Mouse (Mus musculus): ENCODE results near the gene Pard3. TPM values are rescaled to one million over a fixed set of nuclear protein-coding genes. Genes with fewer than 3 reads are reported as not detected.
"Not testable (repeated sequence)": the region's sequence is repeated elsewhere in the genome, so short reads cannot be mapped to it uniquely, and the experiment has no call there.

Gene Pard3
- polyA plus RNA-seq, 1 experiment, result 11.3 TPM

GRCm38 (mm10) chr8:127168496-127168895 lies 104.8 kb downstream of the Pard3 start:
- H3K27ac ChIP-seq (ENCODE audit: insufficient read depth, low read length), result no peak overlapping the region
- H3K4me3 ChIP-seq (ENCODE audit: insufficient read depth, low read length), result no peak overlapping the region
- H3K4me1 ChIP-seq (ENCODE audit: control insufficient read depth, insufficient read depth, low read length), result no peaks in the 10 kb centered on the region
- no peak for TF ChIP-seq CTCF (IDR thresholded peaks at IDR 0.05; ENCODE audit: extremely low read depth, insufficient read depth, low read length)
- TF ChIP-seq POLR2A (IDR thresholded peaks at IDR 0.05; ENCODE audit: extremely low read depth, insufficient read depth, low read length), result no peak

GRCm38 (mm10) chr8:127169361-127169760 lies 105.7 kb downstream of the Pard3 start:
- no peak overlapping the region for H3K27ac ChIP-seq (ENCODE audit: insufficient read depth, low read length)
- H3K4me1 ChIP-seq (ENCODE audit: control insufficient read depth, insufficient read depth, low read length), result no peaks in the 10 kb centered on the region
- no peak overlapping the region for H3K4me3 ChIP-seq (ENCODE audit: insufficient read depth, low read length)
- TF ChIP-seq POLR2A (IDR thresholded peaks at IDR 0.05; ENCODE audit: extremely low read depth, insufficient read depth, low read length) (no peak), CTCF (IDR thresholded peaks at IDR 0.05; ENCODE audit: extremely low read depth, insufficient read depth, low read length) (no peak)

- H3K27ac ChIP-seq (ENCODE audit: insufficient read depth, low read length); H3K4me3 ChIP-seq (ENCODE audit: insufficient read depth, low read length); H3K4me1 ChIP-seq (ENCODE audit: control insufficient read depth, insufficient read depth, low read length): not testable (repeated sequence)
Measured at GRCm38 (mm10) chr8:127170372-127170771, 106.7 kb downstream of the Pard3 start.

DNA sequence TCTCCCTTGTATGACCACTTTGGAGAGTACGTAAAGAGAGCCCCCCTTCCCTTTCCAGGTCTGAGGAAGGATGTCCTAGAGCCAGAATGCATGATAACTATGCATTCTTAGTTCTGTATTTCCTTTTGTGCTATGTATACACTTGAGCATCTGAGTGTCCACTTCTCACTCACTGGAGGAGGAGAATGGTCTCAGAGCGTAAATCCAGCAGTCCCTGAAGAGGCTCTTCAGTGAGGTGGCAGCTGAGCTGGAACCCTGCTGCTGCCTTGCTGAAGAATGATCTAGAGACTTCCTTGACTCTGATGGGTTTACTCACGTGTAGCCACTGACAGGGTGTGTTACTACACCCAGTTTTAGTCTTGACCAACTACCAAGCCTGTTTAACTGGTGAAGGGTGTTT lies 107.2 kb downstream of the Pard3 start:
- TF ChIP-seq CTCF (IDR thresholded peaks at IDR 0.05; ENCODE audit: extremely low read depth, insufficient read depth, low read length) (no peak), POLR2A (IDR thresholded peaks at IDR 0.05; ENCODE audit: extremely low read depth, insufficient read depth, low read length) (no peak)
- Histone ChIP-seq H3K4me1 (ENCODE audit: control insufficient read depth, insufficient read depth, low read length) (no peaks in the 10 kb centered on the region; the same call in 1 of the 2 replicates), H3K27ac (ENCODE audit: insufficient read depth, low read length) (no peak overlapping the region), H3K4me3 (ENCODE audit: insufficient read depth, low read length) (no peak overlapping the region)

- no peak overlapping the region for H3K27ac ChIP-seq (ENCODE audit: insufficient read depth, low read length)
- H3K4me3 ChIP-seq (ENCODE audit: insufficient read depth, low read length), result no peak overlapping the region
- H3K4me1 ChIP-seq (ENCODE audit: control insufficient read depth, insufficient read depth, low read length), result no peaks in the 10 kb centered on the region; the same call in 1 of the 2 replicates
- no peak for TF ChIP-seq POLR2A (IDR thresholded peaks at IDR 0.05; ENCODE audit: extremely low read depth, insufficient read depth, low read length)
- no peak for TF ChIP-seq CTCF (IDR thresholded peaks at IDR 0.05; ENCODE audit: extremely low read depth, insufficient read depth, low read length)
Measured at GRCm38 (mm10) chr8:127173483-127173882, 109.8 kb downstream of the Pard3 start.

GRCm38 (mm10) chr8:127174411-127174810 lies 110.7 kb downstream of the Pard3 start:
- H3K4me1 ChIP-seq (ENCODE audit: control insufficient read depth, insufficient read depth, low read length), result no peaks in the 10 kb centered on the region; the same call in 1 of the 2 replicates
- no peak overlapping the region for H3K27ac ChIP-seq (ENCODE audit: insufficient read depth, low read length)
- TF ChIP-seq POLR2A (IDR thresholded peaks at IDR 0.05; ENCODE audit: extremely low read depth, insufficient read depth, low read length), result no peak
- TF ChIP-seq CTCF (IDR thresholded peaks at IDR 0.05; ENCODE audit: extremely low read depth, insufficient read depth, low read length), result no peak
- no peak overlapping the region for H3K4me3 ChIP-seq (ENCODE audit: insufficient read depth, low read length)

- no peak for TF ChIP-seq CTCF (IDR thresholded peaks at IDR 0.05; ENCODE audit: extremely low read depth, insufficient read depth, low read length)
- TF ChIP-seq POLR2A (IDR thresholded peaks at IDR 0.05; ENCODE audit: extremely low read depth, insufficient read depth, low read length), result no peak
- no peaks in the 10 kb centered on the region; the same call in 1 of the 2 replicates for H3K4me1 ChIP-seq (ENCODE audit: control insufficient read depth, insufficient read depth, low read length)
- H3K4me3 ChIP-seq (ENCODE audit: insufficient read depth, low read length), result no peak overlapping the region
- no peak overlapping the region for H3K27ac ChIP-seq (ENCODE audit: insufficient read depth, low read length)
Measured at GRCm38 (mm10) chr8:127175160-127175836, 111.6 kb downstream of the Pard3 start.

GRCm38 (mm10) chr8:127178634-127179033 lies 114.9 kb downstream of the Pard3 start:
- no peak overlapping the region for H3K27ac ChIP-seq (ENCODE audit: insufficient read depth, low read length)

DNA sequence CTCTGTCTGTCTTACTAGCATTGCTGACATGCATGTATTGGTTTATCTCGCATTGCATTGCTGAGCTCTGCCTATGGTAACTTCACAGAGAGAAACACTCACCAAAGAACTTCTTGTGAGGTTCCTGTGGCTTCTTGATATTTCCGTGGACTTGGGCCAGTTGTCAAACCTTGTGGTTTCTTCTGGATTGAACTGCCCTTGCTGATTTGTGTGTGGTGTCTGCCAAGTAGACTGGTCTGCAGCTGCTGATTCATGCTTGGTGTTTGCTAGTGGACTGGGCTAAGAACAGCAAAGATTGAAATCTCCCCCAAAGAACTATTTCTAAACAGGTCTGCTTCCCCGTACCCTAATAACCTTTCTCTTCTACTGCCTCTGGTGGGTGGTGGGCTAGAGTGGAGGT lies 117.6 kb downstream of the Pard3 start:
- Histone ChIP-seq H3K27ac (ENCODE audit: insufficient read depth, low read length) (no peak overlapping the region), H3K4me1 (ENCODE audit: control insufficient read depth, insufficient read depth, low read length) (no peaks in the 10 kb centered on the region), H3K4me3 (ENCODE audit: insufficient read depth, low read length) (no peak overlapping the region)
- TF ChIP-seq CTCF (IDR thresholded peaks at IDR 0.05; ENCODE audit: extremely low read depth, insufficient read depth, low read length), result no peak
- no peak for TF ChIP-seq POLR2A (IDR thresholded peaks at IDR 0.05; ENCODE audit: extremely low read depth, insufficient read depth, low read length)

More at GRCm38 (mm10) chr8:127178634-127179033, 114.9 kb downstream of the Pard3 start:
- TF ChIP-seq POLR2A (IDR thresholded peaks at IDR 0.05; ENCODE audit: extremely low read depth, insufficient read depth, low read length), result no peak
- TF ChIP-seq CTCF (IDR thresholded peaks at IDR 0.05; ENCODE audit: extremely low read depth, insufficient read depth, low read length), result peak; percentile 34; the same call in 1 of the 2 replicates
- Histone ChIP-seq H3K4me1 (ENCODE audit: control insufficient read depth, insufficient read depth, low read length) (no peaks in the 10 kb centered on the region; the same call in 1 of the 2 replicates), H3K4me3 (ENCODE audit: insufficient read depth, low read length) (no peak overlapping the region)

- Histone ChIP-seq H3K27ac (ENCODE audit: insufficient read depth, low read length) (no peak overlapping the region), H3K4me1 (ENCODE audit: control insufficient read depth, insufficient read depth, low read length) (no peaks in the 10 kb centered on the region), H3K4me3 (ENCODE audit: insufficient read depth, low read length) (no peak overlapping the region)
- TF ChIP-seq POLR2A (IDR thresholded peaks at IDR 0.05; ENCODE audit: extremely low read depth, insufficient read depth, low read length), result no peak
- TF ChIP-seq CTCF (IDR thresholded peaks at IDR 0.05; ENCODE audit: extremely low read depth, insufficient read depth, low read length), result no peak
Measured at GRCm38 (mm10) chr8:127182065-127182464, 118.4 kb downstream of the Pard3 start.
